Comparison of ENCODE assay signal across 15 mouse cellular contexts in the genomic region with DNA sequence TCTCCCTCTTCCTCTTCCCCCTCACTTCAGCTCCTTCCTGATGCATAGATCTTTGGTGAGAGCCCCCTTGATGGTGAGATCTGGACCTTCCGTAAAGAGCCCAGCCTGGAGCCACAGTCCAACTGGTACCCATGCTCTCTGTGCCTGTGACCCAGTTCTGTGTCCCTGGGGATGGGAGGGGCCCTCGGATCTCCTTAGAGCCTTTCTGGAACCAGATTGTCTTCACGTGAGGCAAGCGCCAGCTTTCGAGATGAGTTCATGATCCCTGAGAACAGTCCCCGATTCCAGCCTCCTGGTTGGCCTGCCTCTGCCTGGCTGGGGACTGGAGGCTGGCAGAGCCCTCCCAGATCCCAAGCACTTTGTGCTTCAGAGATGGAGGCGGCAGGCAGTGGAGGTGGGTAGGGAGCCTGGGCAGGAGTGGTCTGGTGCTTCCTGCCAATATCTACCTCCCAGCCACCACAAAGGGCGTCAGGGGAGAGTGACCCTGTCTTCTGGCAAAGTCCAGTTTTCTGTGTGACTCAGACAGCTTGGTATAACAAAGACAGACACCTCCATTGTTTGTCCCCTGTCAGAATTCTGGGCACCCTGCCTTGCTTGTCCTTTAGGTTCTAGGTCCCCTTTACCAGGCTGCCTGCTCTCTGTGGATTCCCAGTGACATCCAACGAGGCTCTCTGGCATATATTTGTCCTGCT. TPM values are rescaled to one million over a fixed set of nuclear protein-coding genes. Genes with fewer than 3 reads are reported as not detected.
A peak's percentile ranks its signal among the peaks of the same experiment; 100 is the strongest.
DNase-seq lines count a peak whose midpoint lies in the region; ATAC-seq and TF ChIP-seq lines count a peak whose summit lies in the region.
"Had no signal": no experiment of that assay in that cellular context is flagged by ENCODE, and none has a peak within 500 bp of the region (broad histone marks: within the 10 kb centered on the region; RNA-seq: fewer than 3 reads in every experiment).

No protein-coding gene starts in this region.

- WGBS in forebrain, embryonic 10.5 days: 76% methylated on average over 9 of the region's 9 CpGs
- 69% methylated on average over 9 of the region's 9 CpGs for WGBS in forebrain, embryonic 11.5 days
- WGBS in intestine, embryonic 16.5 days: 61% methylated on average over 9 of the region's 9 CpGs
- WGBS in stomach, embryonic 16.5 days: 61% methylated on average over 9 of the region's 9 CpGs
- 33% methylated on average over 9 of the region's 9 CpGs for WGBS in cerebellum, adult 2 months

- no peak overlapping the region for H3K4me3 ChIP-seq in forebrain, embryonic 10.5 days
- H3K4me3 ChIP-seq in forebrain, embryonic 11.5 days (ENCODE audit: low read depth, low read length): no peak overlapping the region
- H3K4me3 ChIP-seq in intestine, embryonic 16.5 days (ENCODE audit: low read length): no peak overlapping the region
- no peak overlapping the region for H3K4me3 ChIP-seq in stomach, embryonic 16.5 days (replicated peaks; ENCODE audit: low read length)
- no peak overlapping the region for H3K4me3 ChIP-seq in cerebellum, adult 2 months (replicated peaks; ENCODE audit: insufficient read depth, low read depth, low read length)
- H3K4me3 ChIP-seq: forebrain, embryonic 12.5 days; midbrain, embryonic 12.5 days; neural tube, embryonic 15.5 days had no signal

- H3K4me1 ChIP-seq in forebrain, embryonic 10.5 days: peaks cover 16% of the 10 kb centered on the region
- H3K4me1 ChIP-seq in forebrain, embryonic 11.5 days (replicated peaks; ENCODE audit: control insufficient read depth, insufficient read depth, low read length): no peaks in the 10 kb centered on the region
- H3K4me1 ChIP-seq in intestine, embryonic 16.5 days (ENCODE audit: control insufficient read depth, insufficient read depth, low read length): peaks cover 13% of the 10 kb centered on the region
- peaks cover 4% of the 10 kb centered on the region; the same call in 1 of the 2 replicates for H3K4me1 ChIP-seq in stomach, embryonic 16.5 days (ENCODE audit: control insufficient read depth, insufficient read depth, low read length)
- no peaks in the 10 kb centered on the region for H3K4me1 ChIP-seq in cerebellum, adult 2 months (ENCODE audit: control insufficient read depth, insufficient read depth, low read length)
- H3K4me1 ChIP-seq: neural tube, embryonic 15.5 days had no signal

- DNase-seq in forebrain, embryonic 10.5 days (ENCODE audit: extremely low spot score, low spot score): no peak
- DNase-seq in forebrain, embryonic 11.5 days (ENCODE audit: low spot score): no peak
- DNase-seq in spleen, adult 12 weeks (ENCODE audit: low spot score): peak; percentile 23
- no peak for DNase-seq in spleen, postnatal 36 days (ENCODE audit: low spot score in 2 of 2)
- no peak for DNase-seq in cerebellum, adult 2 months
- no peak for DNase-seq in heart, adult 9 months (ENCODE audit: low spot score in 2 of 2)
- DNase-seq: heart, adult 11 months; kidney, adult 18-20 months; thymus, postnatal 4 days had no signal

- no peaks in the 10 kb centered on the region for H3K27me3 ChIP-seq in forebrain, embryonic 10.5 days (ENCODE audit: poor library complexity, severe bottlenecking)
- H3K27me3 ChIP-seq in forebrain, embryonic 11.5 days (ENCODE audit: control insufficient read depth, insufficient read depth, low read length): no peaks in the 10 kb centered on the region
- no peaks in the 10 kb centered on the region for H3K27me3 ChIP-seq in intestine, embryonic 16.5 days (replicated peaks; ENCODE audit: control insufficient read depth, insufficient read depth, low read length)
- no peaks in the 10 kb centered on the region for H3K27me3 ChIP-seq in stomach, embryonic 16.5 days (ENCODE audit: control insufficient read depth, insufficient read depth, low read length)
- H3K27me3 ChIP-seq in cerebellum, adult 2 months (ENCODE audit: control insufficient read depth, insufficient read depth, low read length): no peaks in the 10 kb centered on the region
- H3K27me3 ChIP-seq: forebrain, embryonic 12.5 days; midbrain, embryonic 12.5 days had no signal

- H3K4me2 ChIP-seq in forebrain, embryonic 11.5 days (ENCODE audit: low read depth, low read length, severe bottlenecking): no peak overlapping the region
- no peak overlapping the region for H3K4me2 ChIP-seq in intestine, embryonic 16.5 days (ENCODE audit: low read depth, low read length)
- no peak overlapping the region for H3K4me2 ChIP-seq in stomach, embryonic 16.5 days (ENCODE audit: low read depth, low read length)
- H3K4me2 ChIP-seq: forebrain, embryonic 12.5 days; midbrain, embryonic 12.5 days; neural tube, embryonic 15.5 days had no signal

- TF ChIP-seq CTCF in cerebellum, adult 2 months (IDR thresholded peaks at IDR 0.05; ENCODE audit: borderline replicate concordance, insufficient read depth, low read depth, low read length): no peak

- 0 out of 2 replicates have a peak overlapping the region, but pooled peaks have one; percentile 48 for H3K27ac ChIP-seq in forebrain, embryonic 10.5 days
- H3K27ac ChIP-seq in forebrain, embryonic 11.5 days (ENCODE audit: low read depth, low read length): no peak overlapping the region
- peak overlapping the region; percentile 51 for H3K27ac ChIP-seq in intestine, embryonic 16.5 days (ENCODE audit: low read length)
- peak overlapping the region; percentile 22; the same call in 1 of the 2 replicates for H3K27ac ChIP-seq in stomach, embryonic 16.5 days (ENCODE audit: low read length)
- H3K27ac ChIP-seq in cerebellum, adult 2 months (ENCODE audit: insufficient read depth, low read length): no peak overlapping the region
- H3K27ac ChIP-seq: forebrain, embryonic 12.5 days; midbrain, embryonic 12.5 days; neural tube, embryonic 15.5 days had no signal

- no peak for TF ChIP-seq POLR2A in cerebellum, adult 2 months (IDR thresholded peaks at IDR 0.05; ENCODE audit: borderline replicate concordance, insufficient read depth, low read length)

- H3K36me3 ChIP-seq in forebrain, embryonic 10.5 days (replicated peaks): no peaks in the 10 kb centered on the region
- no peaks in the 10 kb centered on the region for H3K36me3 ChIP-seq in forebrain, embryonic 11.5 days (ENCODE audit: control insufficient read depth, insufficient read depth, low read length)
- H3K36me3 ChIP-seq in intestine, embryonic 16.5 days (ENCODE audit: control insufficient read depth, insufficient read depth, low read length): no peaks in the 10 kb centered on the region
- H3K36me3 ChIP-seq in stomach, embryonic 16.5 days (ENCODE audit: control insufficient read depth, insufficient read depth, low read length): no peaks in the 10 kb centered on the region
- H3K36me3 ChIP-seq: forebrain, embryonic 12.5 days; midbrain, embryonic 12.5 days; neural tube, embryonic 15.5 days had no signal

- no peaks in the 10 kb centered on the region for H3K9me3 ChIP-seq in forebrain, embryonic 10.5 days
- H3K9me3 ChIP-seq in forebrain, embryonic 11.5 days (ENCODE audit: control insufficient read depth, low read length): no peaks in the 10 kb centered on the region
- no peaks in the 10 kb centered on the region for H3K9me3 ChIP-seq in intestine, embryonic 16.5 days (ENCODE audit: control insufficient read depth, low read length)
- H3K9me3 ChIP-seq in stomach, embryonic 16.5 days (replicated peaks; ENCODE audit: control insufficient read depth, low read length): no peaks in the 10 kb centered on the region
- H3K9me3 ChIP-seq: forebrain, embryonic 12.5 days; midbrain, embryonic 12.5 days; neural tube, embryonic 15.5 days had no signal

- no peak overlapping the region for H3K9ac ChIP-seq in forebrain, embryonic 11.5 days (ENCODE audit: low read length)
- H3K9ac ChIP-seq in intestine, embryonic 16.5 days (ENCODE audit: low read depth, low read length): peak overlapping the region; percentile 29; the same call in 1 of the 2 replicates
- 0 out of 2 replicates have a peak overlapping the region, but pooled peaks have one; percentile 7 for H3K9ac ChIP-seq in stomach, embryonic 16.5 days (ENCODE audit: low read length)
- H3K9ac ChIP-seq: forebrain, embryonic 12.5 days; midbrain, embryonic 12.5 days; neural tube, embryonic 15.5 days had no signal

- no peak for ATAC-seq in forebrain, embryonic 11.5 days (replicated peaks; ENCODE audit: low FRiP score)
- no peak for ATAC-seq in intestine, embryonic 16.5 days
- ATAC-seq in stomach, embryonic 16.5 days (ENCODE audit: insufficient read depth, low FRiP score): no peak

RNA-seq across cellular contexts. Expression of a gene that starts 0.6 kb away (rescaled TPM):
- polyA plus RNA-seq in forebrain, embryonic 10.5 days (2016; fragmentation: Nextera tagmentation; extraction: Ambion mirVana): not detected in 2 replicates
- polyA plus RNA-seq in forebrain, embryonic 11.5 days (2014; fragmentation: Nextera tagmentation; extraction: Ambion mirVana): 0.63 and 1.4 TPM in 2 replicates
- 4.5 and 4.7 TPM in 2 replicates for polyA plus RNA-seq in intestine, embryonic 16.5 days (2015; fragmentation: Nextera tagmentation; extraction: Ambion mirVana)
- polyA plus RNA-seq in stomach, embryonic 16.5 days (2015; fragmentation: Nextera tagmentation; extraction: Ambion mirVana): 8.1 and 8.5 TPM in 2 replicates
- polyA plus RNA-seq in cerebellum, adult 2 months (2012; rRNA removed): 0.43 and 0.60 TPM in 2 replicates
- polyA plus RNA-seq: liver, adult 2 months had no signal

RNA-seq across cellular contexts. Expression of a gene that starts 2.8 kb away (rescaled TPM):
- 0.07 and 0.27 TPM in 2 replicates for polyA plus RNA-seq in forebrain, embryonic 10.5 days (2016; fragmentation: Nextera tagmentation; extraction: Ambion mirVana)
- polyA plus RNA-seq in forebrain, embryonic 11.5 days (2014; fragmentation: Nextera tagmentation; extraction: Ambion mirVana): 0.17 and 0.25 TPM in 2 replicates
- polyA plus RNA-seq in intestine, embryonic 16.5 days (2015; fragmentation: Nextera tagmentation; extraction: Ambion mirVana): 47.2 and 49.3 TPM in 2 replicates
- 13.7 and 13.8 TPM in 2 replicates for polyA plus RNA-seq in stomach, embryonic 16.5 days (2015; fragmentation: Nextera tagmentation; extraction: Ambion mirVana)
- polyA plus RNA-seq in cerebellum, adult 2 months (2012; rRNA removed): 0.16 and 0.19 TPM in 2 replicates

RNA-seq across cellular contexts. Expression of a gene that starts 19.2 kb away (rescaled TPM):
- 0.64 and 0.78 TPM in 2 replicates for polyA plus RNA-seq in forebrain, embryonic 10.5 days (2016; fragmentation: Nextera tagmentation; extraction: Ambion mirVana)
- 0.51 and 0.56 TPM in 2 replicates for polyA plus RNA-seq in forebrain, embryonic 11.5 days (2014; fragmentation: Nextera tagmentation; extraction: Ambion mirVana)
- polyA plus RNA-seq in intestine, embryonic 16.5 days (2015; fragmentation: Nextera tagmentation; extraction: Ambion mirVana): 4.6 and 5.4 TPM in 2 replicates
- 5.6 and 31.0 TPM in 2 replicates for polyA plus RNA-seq in stomach, embryonic 16.5 days (2015; fragmentation: Nextera tagmentation; extraction: Ambion mirVana)
- 0.21 and 0.28 TPM in 2 replicates for polyA plus RNA-seq in cerebellum, adult 2 months (2012; rRNA removed)
- polyA plus RNA-seq: liver, adult 2 months had no signal

RNA-seq across cellular contexts. Expression of a gene that starts 42.1 kb away (rescaled TPM):
- 107 TPM in 2 replicates for polyA plus RNA-seq in forebrain, embryonic 10.5 days (2016; fragmentation: Nextera tagmentation; extraction: Ambion mirVana)
- polyA plus RNA-seq in forebrain, embryonic 11.5 days (2014; fragmentation: Nextera tagmentation; extraction: Ambion mirVana): 91.6 and 91.8 TPM in 2 replicates
- polyA plus RNA-seq in intestine, embryonic 16.5 days (2015; fragmentation: Nextera tagmentation; extraction: Ambion mirVana): 62.7 and 70.6 TPM in 2 replicates
- 54.4 and 54.5 TPM in 2 replicates for polyA plus RNA-seq in stomach, embryonic 16.5 days (2015; fragmentation: Nextera tagmentation; extraction: Ambion mirVana)
- polyA plus RNA-seq in cerebellum, adult 2 months (2012; rRNA removed): 27.4 and 27.6 TPM in 2 replicates

RNA-seq across cellular contexts. Expression of a gene that starts 42.2 kb away (rescaled TPM):
- 18.7 and 19.0 TPM in 2 replicates for polyA plus RNA-seq in forebrain, embryonic 10.5 days (2016; fragmentation: Nextera tagmentation; extraction: Ambion mirVana)
- 24.5 and 25.6 TPM in 2 replicates for polyA plus RNA-seq in forebrain, embryonic 11.5 days (2014; fragmentation: Nextera tagmentation; extraction: Ambion mirVana)
- 9.3 and 10.8 TPM in 2 replicates for polyA plus RNA-seq in intestine, embryonic 16.5 days (2015; fragmentation: Nextera tagmentation; extraction: Ambion mirVana)
- polyA plus RNA-seq in stomach, embryonic 16.5 days (2015; fragmentation: Nextera tagmentation; extraction: Ambion mirVana): 11.3 and 12.4 TPM in 2 replicates
- polyA plus RNA-seq in cerebellum, adult 2 months (2012; rRNA removed): 20.3 and 28.1 TPM in 2 replicates

Comparison
In these comparisons a context has a peak if more than half of its experiments do, and no peak if none do; other contexts are left out.
1. H3K27ac ChIP-seq: peak in forebrain, embryonic 10.5 days (single experiment), intestine, embryonic 16.5 days (single experiment) and stomach, embryonic 16.5 days (single experiment); none in forebrain, embryonic 11.5 days (single experiment) and cerebellum, adult 2 months (single experiment).
2. RNA of a gene that starts 2.8 kb away (polyA plus RNA-seq): 47.2 to 49.3 TPM in intestine, embryonic 16.5 days and 13.7 to 13.8 TPM in stomach, embryonic 16.5 days; 0.07 to 0.27 TPM in forebrain, embryonic 10.5 days, 0.17 to 0.25 TPM in forebrain, embryonic 11.5 days and 0.16 to 0.19 TPM in cerebellum, adult 2 months; every median in the first group is over 10 times any median in the second.